Mouse (Mus musculus) cerebellum, adult 8-10 months (tissue): Measurements from ENCODE around the gene Insl6.
A peak's percentile ranks its signal among the peaks of the same experiment; 100 is the strongest.

Source experiments
- DNase-seq: peaks from one replicate; pipeline ENCODE4 v3.0.0; 2022

Insl6 gene

DNA sequence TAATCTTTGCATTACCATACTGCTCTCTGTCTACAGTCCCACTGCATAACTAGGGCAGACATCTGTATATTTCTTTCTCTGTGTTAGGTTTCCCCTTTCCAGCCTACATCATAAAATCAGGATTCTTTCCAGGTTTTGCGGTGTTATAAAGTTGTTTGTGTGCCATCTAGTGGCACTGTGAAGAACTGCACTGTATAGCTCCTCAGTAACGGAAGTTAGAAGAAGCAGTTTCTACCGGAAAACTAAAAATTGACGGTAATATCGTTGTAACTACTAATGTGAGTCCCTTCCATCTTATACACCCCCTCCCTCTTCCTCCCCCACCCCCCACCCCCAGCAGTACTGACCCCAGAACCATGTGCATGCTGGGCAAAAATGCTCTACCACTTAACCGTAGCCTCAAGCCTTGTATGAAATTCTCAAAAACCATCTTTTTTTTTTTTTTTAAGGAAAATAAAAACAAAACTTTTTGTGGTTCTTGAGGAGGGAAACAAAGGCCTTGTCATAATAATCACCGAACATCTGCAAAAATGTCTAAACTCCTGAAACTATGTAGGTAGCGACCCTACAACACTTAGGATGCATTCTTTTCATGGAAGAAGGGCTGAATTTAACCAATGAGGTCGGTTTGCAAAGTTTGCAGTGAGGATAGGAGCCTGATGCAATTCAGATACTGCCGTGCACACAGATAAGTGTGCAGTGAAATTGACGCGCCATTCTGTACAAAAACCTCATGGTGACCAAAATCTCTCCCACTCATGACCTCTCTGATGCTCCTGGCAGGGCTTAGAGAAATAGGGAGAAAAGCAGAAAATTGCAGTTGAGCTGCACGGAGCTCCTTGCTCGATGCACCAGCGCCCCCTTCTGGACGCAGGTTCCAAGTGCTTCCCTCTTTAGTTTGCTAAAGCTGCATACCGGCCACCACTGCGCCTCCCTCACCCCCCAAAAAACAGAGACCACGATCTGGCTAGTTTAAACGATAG, 30.0 kb upstream of the Insl6 start:
- DNase-seq: peak; percentile 85

DNA sequence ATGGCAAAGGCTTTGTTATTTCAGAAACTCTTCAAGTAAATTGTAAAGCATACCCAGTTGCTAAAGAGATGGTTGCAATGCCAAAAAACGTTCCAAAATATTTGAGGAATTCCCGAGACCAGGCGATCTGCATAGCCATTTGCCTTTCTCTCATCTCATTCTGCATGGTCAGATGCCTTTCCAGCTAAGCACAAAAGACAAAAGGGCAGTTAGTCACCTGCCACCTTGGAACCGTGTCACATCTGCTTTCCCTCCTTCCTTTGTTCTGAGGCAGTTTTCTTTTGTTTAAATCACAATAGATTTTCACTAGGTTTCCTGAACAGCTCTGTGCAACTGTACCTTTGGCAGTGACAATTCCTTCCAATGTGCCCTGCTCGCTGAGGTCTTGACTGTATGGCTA, 25.8 kb upstream of the Insl6 start:
- DNase-seq: no peak

DNA sequence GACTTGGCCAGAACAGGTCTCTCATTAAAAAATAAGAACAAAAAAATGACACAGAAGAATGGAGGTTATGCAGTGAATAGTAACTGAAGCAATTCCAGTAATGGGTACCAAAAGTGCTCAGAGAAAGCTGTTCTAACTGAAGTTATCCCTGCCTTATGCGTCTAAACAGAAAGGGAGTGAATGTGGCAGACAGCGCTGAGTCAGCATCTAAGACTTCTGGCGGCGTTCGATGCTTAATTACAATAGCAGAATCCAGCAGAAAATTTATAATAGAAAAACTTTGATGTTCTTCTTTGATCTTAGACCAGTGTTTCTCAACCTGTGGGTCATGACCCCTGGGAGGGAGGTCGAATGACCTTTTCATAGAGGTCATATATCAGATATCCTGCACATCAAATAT, 20.5 kb upstream of the Insl6 start:
- no peak for DNase-seq

GRCm38 (mm10) chr19:29344868-29345267, 19.7 kb upstream of the Insl6 start:
- no peak for DNase-seq

DNA sequence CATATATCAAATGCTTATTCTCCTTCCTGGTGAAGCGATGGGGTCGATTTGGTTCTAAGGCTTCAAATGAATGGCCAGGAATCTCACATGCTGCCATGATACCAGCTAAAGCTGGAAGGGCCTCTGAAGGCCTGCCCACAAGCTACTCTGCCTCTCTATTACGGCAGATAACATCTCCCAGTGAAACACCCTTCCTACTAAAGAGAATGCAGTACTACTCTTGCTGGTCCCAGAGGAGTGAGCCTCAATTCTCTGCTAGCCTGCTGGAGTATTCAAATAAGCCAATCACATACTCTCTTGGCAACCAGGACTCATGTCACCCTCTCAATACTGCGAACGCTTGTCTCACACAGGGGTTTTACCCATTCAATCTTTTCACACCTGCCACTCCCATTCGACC, 17.1 kb upstream of the Insl6 start:
- DNase-seq: no peak

DNA sequence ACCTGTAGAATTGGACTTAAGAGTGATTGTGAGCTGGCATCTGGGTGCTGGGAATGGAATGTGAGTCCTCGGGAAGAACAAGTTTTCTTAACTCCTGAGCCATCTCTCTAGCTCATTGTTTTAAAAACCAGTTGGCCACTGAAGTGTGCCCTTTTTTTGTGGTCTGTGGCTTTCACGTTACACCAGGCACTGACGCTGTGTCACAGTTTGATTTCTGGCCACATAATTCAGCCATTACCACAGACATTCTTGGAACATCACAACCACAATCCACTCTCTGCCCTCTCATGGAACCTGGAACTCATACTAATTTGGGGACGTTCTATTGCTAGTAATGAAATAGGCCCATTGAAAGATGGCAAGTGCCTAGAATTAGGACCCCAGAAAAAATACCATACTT, 15.9 kb upstream of the Insl6 start:
- DNase-seq: no peak

DNA sequence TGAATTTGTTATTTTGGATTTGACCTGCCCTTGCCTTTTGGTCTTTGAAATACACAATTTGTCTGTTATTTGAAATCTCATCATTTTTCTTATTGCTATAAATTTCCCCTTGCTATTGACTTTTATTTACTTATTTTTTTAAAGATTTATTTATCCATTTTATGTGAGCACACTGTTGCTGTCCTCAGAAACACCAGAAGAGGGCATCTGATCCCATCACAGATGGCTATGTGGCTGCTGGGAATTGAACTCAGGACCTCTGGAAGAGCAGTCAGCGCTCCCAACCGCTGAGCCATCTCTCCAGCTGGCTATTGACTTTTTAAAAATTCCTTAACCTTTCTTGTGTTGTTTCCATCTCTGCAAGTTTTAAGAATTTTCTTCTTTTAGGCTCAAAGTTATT, 11.5 kb upstream of the Insl6 start:
- DNase-seq: no peak

- DNase-seq: peak; percentile 21
Observed at GRCm38 (mm10) chr19:29334068-29334745, 9.1 kb upstream of the Insl6 start, which contains the start of gene Rln1. Gene Rln1, minus strand, starts transcription at chr19:29334670.

- no peak for DNase-seq
Observed at GRCm38 (mm10) chr19:29326822-29327552, 1.8 kb upstream of the Insl6 start.

GRCm38 (mm10) chr19:29326396-29326795, 1.2 kb upstream of the Insl6 start:
- no peak for DNase-seq

- DNase-seq: no peak
Observed at GRCm38 (mm10) chr19:29325852-29326180, 660 bp upstream of the Insl6 start.

GRCm38 (mm10) chr19:29323416-29324049, 1.6 kb downstream of the Insl6 start:
- DNase-seq: no peak

DNA sequence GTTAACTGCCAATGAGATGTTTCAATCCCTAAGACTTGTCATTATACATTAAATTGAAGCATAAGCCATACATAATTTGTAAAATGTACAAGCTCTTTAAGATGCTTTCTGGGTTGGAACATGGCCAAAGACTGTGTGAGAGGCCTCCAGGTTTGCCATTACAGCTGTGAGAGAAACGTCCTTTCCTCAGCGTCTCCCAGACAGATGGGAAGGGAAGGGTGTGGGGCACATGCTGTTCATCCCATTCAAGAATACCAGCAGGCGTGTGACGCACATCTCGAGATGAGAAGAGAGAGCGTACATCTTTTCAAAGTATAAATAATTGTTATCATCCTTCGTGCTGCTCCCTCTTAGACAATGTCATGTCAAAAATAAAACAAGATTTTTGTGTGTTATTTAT, 12.5 kb downstream of the Insl6 start:
- DNase-seq: no peak

DNA sequence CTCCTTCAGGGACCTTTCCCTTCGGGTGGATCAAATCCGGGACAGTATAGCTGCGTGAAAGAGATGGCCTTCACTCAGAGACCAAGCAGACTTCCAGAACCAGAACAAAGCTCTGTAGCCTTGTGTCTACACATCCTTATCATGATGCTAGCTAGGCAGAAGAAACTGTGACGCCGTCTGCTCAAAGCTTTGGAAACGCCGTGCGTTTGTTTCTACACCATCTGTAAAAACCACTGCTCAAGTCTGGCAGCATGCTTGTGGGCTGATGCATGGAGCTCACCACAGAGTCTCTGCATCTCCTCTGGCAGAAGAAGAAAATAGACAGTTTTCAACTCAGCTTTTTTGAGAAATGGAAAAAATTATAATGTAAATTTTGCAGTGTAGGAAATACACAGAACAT, 13.4 kb downstream of the Insl6 start:
- no peak for DNase-seq

GRCm38 (mm10) chr19:29308832-29309231, 16.3 kb downstream of the Insl6 start:
- DNase-seq: no peak

GRCm38 (mm10) chr19:29302119-29302518, 23.0 kb downstream of the Insl6 start:
- DNase-seq: no peak

DNA sequence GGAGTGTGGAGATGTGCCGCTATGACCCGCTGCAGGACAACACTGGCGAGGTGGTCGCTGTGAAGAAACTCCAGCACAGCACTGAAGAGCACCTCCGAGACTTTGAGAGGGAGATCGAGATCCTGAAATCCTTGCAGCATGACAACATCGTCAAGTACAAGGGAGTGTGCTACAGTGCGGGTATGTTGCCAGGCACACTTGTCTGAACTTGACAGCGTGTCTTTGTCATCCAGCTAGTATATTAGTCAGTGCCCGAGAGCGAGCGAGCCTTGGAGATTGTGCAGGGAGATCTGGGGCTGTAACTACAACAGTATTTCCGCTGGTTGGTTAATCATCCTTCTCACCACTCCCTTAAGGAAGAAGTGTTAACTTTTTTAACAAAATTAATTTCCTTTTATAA, 24.2 kb downstream of the Insl6 start:
- no peak for DNase-seq

- DNase-seq: no peak
Observed at GRCm38 (mm10) chr19:29297366-29297765, 27.8 kb downstream of the Insl6 start.

GRCm38 (mm10) chr19:29296166-29296565, 29.0 kb downstream of the Insl6 start:
- no peak for DNase-seq

DNA sequence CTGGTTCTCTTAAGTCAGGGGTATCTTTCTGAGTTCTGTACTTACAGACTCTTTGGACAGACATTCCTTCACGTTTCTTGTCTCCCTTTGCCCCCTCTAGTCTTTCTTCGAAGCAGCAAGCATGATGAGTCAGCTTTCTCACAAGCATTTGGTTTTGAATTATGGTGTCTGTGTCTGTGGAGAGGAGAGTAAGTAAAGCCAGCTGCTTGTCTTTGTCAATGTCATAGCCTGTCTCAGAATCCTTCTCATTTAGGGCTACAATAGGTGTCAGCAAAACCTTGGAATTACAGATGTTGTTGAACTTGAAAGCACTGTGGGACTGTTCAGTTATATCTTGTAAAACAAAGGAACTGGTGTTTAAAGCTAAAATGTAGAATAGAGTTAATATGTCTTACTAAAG, 30.4 kb downstream of the Insl6 start:
- DNase-seq: no peak

GRCm38 (mm10) chr19:29292546-29292945, 32.6 kb downstream of the Insl6 start:
- DNase-seq: no peak

GRCm38 (mm10) chr19:29291532-29291931, 33.6 kb downstream of the Insl6 start:
- DNase-seq: no peak

DNA sequence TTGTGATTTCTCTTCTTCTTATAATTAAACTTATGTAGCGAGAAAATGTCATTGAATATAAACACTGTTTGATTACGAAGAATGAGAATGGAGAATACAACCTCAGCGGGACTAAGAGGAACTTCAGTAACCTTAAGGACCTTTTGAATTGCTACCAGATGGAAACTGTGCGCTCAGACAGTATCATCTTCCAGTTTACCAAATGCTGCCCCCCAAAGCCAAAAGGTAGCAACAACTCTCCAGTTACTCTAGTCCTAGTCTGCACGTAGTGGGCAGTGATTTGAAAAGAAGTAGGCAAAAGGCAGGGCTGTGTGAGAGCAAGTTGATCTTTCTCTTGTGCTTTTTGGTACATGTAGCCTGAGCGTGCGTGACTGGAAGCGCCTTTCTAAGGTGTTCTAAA, 37.3 kb downstream of the Insl6 start:
- DNase-seq: no peak
